Mouse (Mus musculus) CH12.LX (cell line): ENCODE results near the gene Scyl1.

Source experiments
- CTCF ChIP-seq, 2 experiments: IDR thresholded peaks in 1 of 2; conservative IDR thresholded peaks in 1 of 2; 2 replicates each; pipeline ENCODE4 v1.5.1; 2011 to 2012; ENCODE audit warnings: low read depth in 2 of 2, low read length in 2 of 2, improper control_type of control experiment in 1 of 2, inconsistent platforms in 1 of 2, mild to moderate bottlenecking in 1 of 2, moderate library complexity in 1 of 2
- E2F4 ChIP-seq: IDR thresholded peaks from 2 replicates; pipeline ENCODE4 v1.6.1; 2011; ENCODE audit warnings: low read depth, low read length, improper control_type of control experiment; ENCODE audit not compliant: insufficient replicate concordance
- MXI1 ChIP-seq: IDR thresholded peaks from 2 replicates; pipeline ENCODE4 v1.6.1; 2011; ENCODE audit warnings: mild to moderate bottlenecking, low read depth, low read length, improper control_type of control experiment
- MYC ChIP-seq: IDR thresholded peaks from 2 replicates; pipeline ENCODE4 v1.6.1; 2011; ENCODE audit warnings: low read depth, mild to moderate bottlenecking, improper control_type of control experiment, low read length
- POLR2A ChIP-seq: IDR thresholded peaks from 2 replicates; pipeline ENCODE4 v1.6.1; 2011; ENCODE audit warnings: low read depth, mild to moderate bottlenecking, improper control_type of control experiment, low read length
- POLR2AphosphoS2 ChIP-seq: IDR thresholded peaks from 2 replicates; pipeline ENCODE4 v1.6.1; 2011; ENCODE audit warnings: low read depth, low read length, improper control_type of control experiment
- SIN3A ChIP-seq: IDR thresholded peaks from 2 replicates; pipeline ENCODE4 v1.6.1; 2012; ENCODE audit warnings: low read length, improper control_type of control experiment, inconsistent platforms
- TCF12 ChIP-seq: IDR thresholded peaks from 2 replicates; pipeline ENCODE4 v1.6.1; 2014; ENCODE audit warnings: low read depth, mild to moderate bottlenecking, inconsistent platforms, low read length, improper control_type of control experiment
- USF1 ChIP-seq: IDR thresholded peaks from 2 replicates; pipeline ENCODE4 v1.6.1; 2014; ENCODE audit warnings: low read depth, mild to moderate bottlenecking, inconsistent platforms, low read length, improper control_type of control experiment
- ZC3H11A ChIP-seq: IDR thresholded peaks from 2 replicates; pipeline ENCODE4 v1.6.1; 2012; ENCODE audit warnings: low read depth, mild to moderate bottlenecking, inconsistent platforms, low read length, improper control_type of control experiment
- ZMIZ1 ChIP-seq: IDR thresholded peaks from 2 replicates; pipeline ENCODE4 v1.6.1; 2012; ENCODE audit warnings: low read depth, mild to moderate bottlenecking, inconsistent platforms, low read length, improper control_type of control experiment

- TF ChIP-seq POLR2A (no peak), ZC3H11A (no peak), POLR2AphosphoS2 (no peak), CTCF (conservative IDR thresholded peaks at IDR 0.05 in 1 of 2, IDR thresholded peaks at IDR 0.05 in 1 of 2; ENCODE audit: low read depth in 2 of 2, low read length in 2 of 2) (no peak), SIN3A (no peak), E2F4 (no peak), MXI1 (no peak), USF1 (no peak), ZMIZ1 (no peak), TCF12 (no peak), MYC (no peak)
These were observed 36.5 kb upstream of the Scyl1 start for GRCm38 (mm10) chr19:5807740-5808139.
